Mouse (Mus musculus) heart, embryonic 13.5 days (tissue): Measurements from ENCODE around the gene Endod1. TPM values are rescaled to one million over a fixed set of nuclear protein-coding genes. Genes with fewer than 3 reads are reported as not detected.

ENCODE experiments used
- ATAC-seq: fragments of 200-750 bp; cut with Nextera tagmentation; 2 replicates; pipeline ENCODE4 v1.8.0; 2017; ENCODE audit warnings: moderate TSS enrichment; ENCODE audit not compliant: insufficient number of reproducible peaks, low FRiP score, low TSS enrichment; ENCODE audit errors: extremely low read depth
- H3K27ac ChIP-seq: fragments of 300-500 bp; sonication (generic); replicated peaks from 2 replicates; pipeline ENCODE4 v1.5.1; 2015; ENCODE audit warnings: moderate library complexity, mild to moderate bottlenecking, inconsistent platforms
- H3K27me3 ChIP-seq: fragments of 300-500 bp; sonication (generic); replicated peaks from 2 replicates; pipeline ENCODE4 v1.6.1; 2015; ENCODE audit warnings: mild to moderate bottlenecking, inconsistent platforms
- H3K36me3 ChIP-seq: fragments of 300-500 bp; sonication (generic); 2 replicates; pipeline ENCODE4 v1.6.1; 2015; ENCODE audit warnings: mild to moderate bottlenecking, inconsistent platforms
- H3K4me1 ChIP-seq: fragments of 300-500 bp; sonication (generic); 2 replicates; pipeline ENCODE4 v1.6.1; 2015; ENCODE audit warnings: inconsistent platforms
- H3K4me2 ChIP-seq: fragments of 300-500 bp; sonication (generic); 2 replicates; pipeline ENCODE4 v1.6.1; 2015; ENCODE audit warnings: inconsistent platforms, mild to moderate bottlenecking, moderate library complexity
- H3K4me3 ChIP-seq: fragments of 300-500 bp; sonication (generic); 2 replicates; pipeline ENCODE4 v1.5.1; 2015; ENCODE audit warnings: moderate library complexity, mild to moderate bottlenecking, inconsistent platforms
- H3K9ac ChIP-seq: fragments of 300-500 bp; sonication (generic); 2 replicates; pipeline ENCODE4 v1.6.1; 2015; ENCODE audit warnings: inconsistent platforms, mild to moderate bottlenecking, moderate library complexity
- H3K9me3 ChIP-seq: fragments of 300-500 bp; sonication (generic); 2 replicates; pipeline ENCODE4 v1.6.1; 2016; ENCODE audit warnings: inconsistent platforms
- WGBS: fragments of 180-500 bp; shearing (Covaris S2); methylation state at CpG from one replicate; pipeline ENCODE4 v1.1.7; 2015; ENCODE audit warnings: mixed read lengths; 5-methylcytosine and 5-hydroxymethylcytosine counted together
- polyA plus RNA-seq: library from polyadenylated mRNA; unstranded; fragments of >200 nt; fragmentation: Nextera tagmentation; extraction: Ambion mirVana; gene quantifications from 2 replicates; pipeline ENCODE4 v1.2.1, GENCODE M21; 2015

The Endod1 gene
- polyA plus RNA-seq, 1 experiment from 2014 or later: 7.5 TPM

DNA sequence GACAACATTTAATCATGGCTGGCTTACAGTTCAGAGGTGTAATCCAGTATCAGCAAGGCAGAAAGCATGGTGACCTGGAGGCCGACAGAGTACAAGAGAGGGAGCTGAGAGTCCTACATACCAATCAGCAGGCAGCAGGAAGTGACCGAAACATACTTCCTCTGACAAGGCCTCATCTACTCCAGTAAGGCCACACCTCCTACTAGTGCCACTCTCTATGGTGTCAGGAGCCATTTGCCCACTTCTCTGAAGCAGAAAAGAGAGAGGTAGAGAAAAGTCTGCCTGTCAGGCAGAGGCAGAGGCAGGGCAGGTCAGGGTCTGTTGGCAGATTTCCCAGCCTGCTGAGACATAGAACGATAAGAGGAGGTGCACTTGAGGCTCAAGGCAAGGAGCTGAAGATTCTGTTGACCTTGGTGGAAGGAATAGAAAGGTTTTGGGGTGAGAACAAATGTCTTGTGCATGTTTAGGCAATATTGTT is 10.6 kb upstream of the Endod1 start:
- no peaks in the 10 kb centered on the region for H3K4me1 ChIP-seq
- 62% methylated on average over 3 of the region's 3 CpGs for WGBS
- no peak for ATAC-seq
- no peak overlapping the region for H3K4me3 ChIP-seq
- H3K9me3 ChIP-seq: no peaks in the 10 kb centered on the region
- H3K27me3 ChIP-seq: no peaks in the 10 kb centered on the region
- H3K9ac ChIP-seq: no peak overlapping the region
- no peaks in the 10 kb centered on the region for H3K36me3 ChIP-seq
- no peak overlapping the region for H3K4me2 ChIP-seq
- H3K27ac ChIP-seq: no peak overlapping the region

DNA sequence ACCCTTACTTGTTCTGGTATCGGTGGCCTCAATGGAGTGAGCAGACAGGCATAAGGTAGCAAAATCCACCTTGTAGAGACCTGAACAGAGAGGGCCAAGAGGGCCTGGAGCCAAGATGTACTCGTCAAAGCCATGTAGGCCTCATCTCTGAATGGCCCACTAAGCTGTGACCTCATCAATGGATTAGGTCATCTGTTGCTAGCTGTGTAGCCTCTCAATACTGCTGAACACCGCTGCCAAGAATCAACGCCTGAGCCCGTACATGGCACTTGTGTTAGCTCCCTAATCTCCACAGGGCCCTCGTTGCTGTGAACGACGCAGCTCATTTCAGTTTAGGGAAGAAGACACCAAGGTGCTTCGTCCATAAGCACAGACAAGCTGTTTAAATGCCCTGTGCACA is 10.0 kb upstream of the Endod1 start:
- Histone ChIP-seq H3K4me2 (no peak overlapping the region), H3K36me3 (no peaks in the 10 kb centered on the region), H3K27ac (no peak overlapping the region), H3K4me3 (no peak overlapping the region), H3K9me3 (no peaks in the 10 kb centered on the region), H3K9ac (no peak overlapping the region), H3K27me3 (no peaks in the 10 kb centered on the region), H3K4me1 (no peaks in the 10 kb centered on the region)
- no peak for ATAC-seq
- 79% methylated on average over 9 of the region's 9 CpGs for WGBS

DNA sequence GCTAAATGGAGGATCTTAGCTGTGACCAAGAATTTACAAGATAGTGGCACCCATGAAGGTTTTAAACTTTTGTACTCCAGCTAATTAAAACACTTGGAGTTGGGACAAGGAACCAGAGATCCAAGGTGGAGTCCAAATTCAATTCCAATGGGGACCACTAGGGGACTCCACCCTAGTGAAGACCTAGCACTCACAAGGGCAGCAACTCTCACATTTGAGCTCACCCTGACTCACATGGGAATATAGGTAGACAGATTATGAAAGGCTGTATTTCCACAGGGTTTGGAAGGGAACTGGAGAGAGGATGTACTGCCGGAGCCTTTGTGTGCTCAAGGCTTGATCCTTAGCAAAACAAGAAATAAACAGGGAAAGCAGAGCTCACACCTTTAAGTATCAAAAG is 9.0 kb upstream of the Endod1 start:
- Histone ChIP-seq H3K4me1 (no peaks in the 10 kb centered on the region), H3K9ac (no peak overlapping the region), H3K27ac (no peak overlapping the region), H3K9me3 (no peaks in the 10 kb centered on the region), H3K27me3 (no peaks in the 10 kb centered on the region), H3K4me3 (no peak overlapping the region), H3K4me2 (no peak overlapping the region), H3K36me3 (no peaks in the 10 kb centered on the region)
- WGBS: 90% methylated on average over 1 of the region's 1 CpGs
- ATAC-seq: no peak

DNA sequence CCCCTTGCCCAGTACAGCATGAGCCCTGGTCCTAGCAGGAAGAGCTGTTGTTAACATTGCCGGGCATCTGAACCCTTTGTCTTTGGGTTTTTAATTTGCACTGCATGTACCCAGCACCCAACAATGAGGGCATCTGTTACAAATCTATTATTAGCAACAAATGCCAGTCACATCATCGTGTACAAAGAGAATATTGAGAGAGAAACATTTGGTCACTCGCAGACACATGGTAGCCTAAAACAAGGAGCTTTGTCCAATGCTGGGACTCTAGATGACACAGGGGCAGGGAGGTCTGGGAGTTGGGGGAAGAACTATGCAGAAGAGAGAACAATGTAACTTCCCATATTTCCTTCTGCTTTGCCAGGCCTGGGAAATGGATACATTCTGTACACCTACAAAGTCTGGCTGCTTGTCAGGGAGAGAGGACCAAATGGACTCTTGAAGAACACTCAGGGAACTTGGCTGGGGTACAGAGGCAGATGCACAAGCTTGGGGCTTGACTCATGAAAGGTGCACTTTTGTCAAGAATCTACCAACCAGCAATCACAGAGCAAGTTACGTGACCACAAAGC is 7.8 kb upstream of the Endod1 start:
- H3K4me3 ChIP-seq: no peak overlapping the region
- H3K9ac ChIP-seq: no peak overlapping the region
- H3K9me3 ChIP-seq: no peaks in the 10 kb centered on the region
- 62% methylated on average over 4 of the region's 4 CpGs for WGBS
- no peaks in the 10 kb centered on the region for H3K27me3 ChIP-seq
- no peak overlapping the region for H3K27ac ChIP-seq
- no peak for ATAC-seq
- H3K36me3 ChIP-seq: no peaks in the 10 kb centered on the region
- H3K4me2 ChIP-seq: no peak overlapping the region
- no peaks in the 10 kb centered on the region for H3K4me1 ChIP-seq

DNA sequence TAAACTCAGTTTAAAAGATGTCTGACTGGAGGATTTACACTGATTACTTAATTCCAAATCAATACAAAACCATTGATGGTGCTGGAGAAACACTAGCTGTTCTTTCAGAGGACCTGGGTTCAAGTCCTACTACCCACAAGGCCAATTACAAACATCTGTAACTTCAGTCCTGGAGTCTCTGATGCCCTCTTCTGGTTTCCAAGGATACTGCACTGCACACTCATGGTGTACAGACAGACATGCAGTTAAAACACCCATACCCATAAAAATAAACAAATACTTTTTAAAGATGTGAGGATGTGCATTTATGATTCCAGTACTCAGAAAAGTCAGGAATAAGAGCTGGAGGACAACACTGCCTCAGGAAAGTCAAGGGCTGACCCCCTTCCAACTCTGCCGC is 6.7 kb upstream of the Endod1 start:
- Histone ChIP-seq H3K4me3 (no peak overlapping the region), H3K27me3 (no peaks in the 10 kb centered on the region), H3K36me3 (no peaks in the 10 kb centered on the region), H3K4me2 (no peak overlapping the region), H3K4me1 (no peaks in the 10 kb centered on the region), H3K9ac (no peak overlapping the region), H3K9me3 (no peaks in the 10 kb centered on the region), H3K27ac (no peak overlapping the region)
- WGBS: 82% methylated on average over 1 of the region's 1 CpGs
- ATAC-seq: no peak

DNA sequence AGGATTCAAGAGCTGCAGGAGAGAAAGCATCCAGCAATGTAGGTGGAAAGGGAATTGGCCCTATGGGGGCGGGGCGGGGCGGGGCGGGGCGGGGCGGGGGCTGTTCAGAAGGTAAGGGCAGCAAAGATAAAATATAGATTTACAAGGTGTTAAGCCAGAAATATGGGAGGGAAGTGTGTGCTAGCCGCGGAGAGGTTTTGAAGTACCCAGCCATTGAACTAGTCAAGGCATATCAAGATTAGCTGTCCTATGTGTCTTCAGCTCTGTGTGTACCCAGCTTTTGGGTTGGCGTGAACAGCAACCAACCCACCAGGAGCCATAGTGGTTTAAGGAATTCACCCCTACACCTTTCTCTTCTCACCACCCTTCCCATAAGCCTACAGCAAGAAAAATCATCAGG is 5.5 kb upstream of the Endod1 start:
- Histone ChIP-seq H3K27ac (no peak overlapping the region), H3K9ac (no peak overlapping the region), H3K4me3 (no peak overlapping the region), H3K4me1 (peaks cover 6% of the 10 kb centered on the region), H3K27me3 (no peaks in the 10 kb centered on the region), H3K9me3 (no peaks in the 10 kb centered on the region), H3K4me2 (no peak overlapping the region), H3K36me3 (no peaks in the 10 kb centered on the region)
- 73% methylated on average over 8 of the region's 9 CpGs for WGBS
- no peak for ATAC-seq

DNA sequence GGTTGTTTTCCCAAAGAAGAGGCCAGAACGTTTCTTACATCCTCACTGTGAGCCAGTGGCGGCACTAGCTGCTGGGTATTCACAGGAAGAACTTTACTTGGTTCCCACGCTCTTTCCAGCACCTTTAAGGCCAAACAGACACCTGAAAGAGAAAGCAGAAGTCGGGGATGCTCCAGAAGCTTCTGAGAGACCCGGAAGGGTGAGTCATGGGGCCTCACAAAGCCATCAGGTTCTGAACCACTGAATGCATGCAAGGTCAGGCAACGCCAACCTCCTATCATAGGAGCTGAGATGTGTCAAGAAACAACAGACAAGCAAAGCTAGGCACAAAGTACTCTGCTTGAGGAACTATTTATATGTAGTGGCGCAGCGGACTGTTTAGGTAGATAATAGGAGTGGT is 4.4 kb upstream of the Endod1 start:
- Histone ChIP-seq H3K4me2 (no peak overlapping the region), H3K27ac (no peak overlapping the region), H3K9me3 (no peaks in the 10 kb centered on the region), H3K9ac (no peak overlapping the region), H3K4me3 (no peak overlapping the region), H3K4me1 (peaks cover 11% of the 10 kb centered on the region), H3K27me3 (no peaks in the 10 kb centered on the region), H3K36me3 (no peaks in the 10 kb centered on the region)
- ATAC-seq: no peak
- 79% methylated on average over 8 of the region's 8 CpGs for WGBS

DNA sequence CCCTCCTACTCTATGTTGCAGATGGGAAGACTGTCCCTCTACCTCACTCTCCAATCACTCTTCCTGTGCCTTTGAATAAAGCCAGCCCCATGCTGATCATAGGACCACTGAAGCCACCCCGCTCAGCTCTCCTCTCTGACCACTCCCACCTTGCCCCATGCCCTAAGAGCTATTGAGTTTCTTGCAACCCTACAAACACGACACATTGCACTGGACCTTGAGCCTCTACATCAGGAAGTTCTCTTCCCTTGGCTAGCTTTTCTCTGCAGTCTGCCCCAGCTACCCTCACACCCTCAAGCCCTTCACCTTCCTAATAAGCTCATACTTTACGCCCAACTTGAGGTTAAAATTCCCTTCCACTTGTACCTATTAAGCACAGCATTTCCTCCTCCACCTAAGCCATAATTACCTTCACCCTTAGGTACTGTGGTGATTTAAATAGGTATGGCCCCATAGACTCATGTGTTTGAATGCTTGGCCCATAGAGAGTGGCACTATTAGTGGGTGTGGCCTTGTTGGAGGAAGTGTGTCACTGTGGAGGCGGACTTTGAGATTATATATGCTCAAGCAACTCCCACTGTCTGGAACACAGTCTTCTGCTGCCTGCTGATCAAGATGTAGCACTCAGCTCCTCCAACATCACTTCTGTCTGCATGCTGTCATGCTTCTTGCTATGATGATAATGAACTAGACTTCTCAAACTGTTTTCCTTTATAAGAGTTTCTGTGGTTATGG is 2.0 kb upstream of the Endod1 start:
- Histone ChIP-seq H3K27ac (no peak overlapping the region), H3K36me3 (no peaks in the 10 kb centered on the region), H3K9ac (no peak overlapping the region), H3K4me3 (no peak overlapping the region), H3K4me1 (peaks cover 22% of the 10 kb centered on the region), H3K9me3 (no peaks in the 10 kb centered on the region), H3K27me3 (peaks cover 4% of the 10 kb centered on the region; the same call in 1 of the 2 replicates), H3K4me2 (no peak overlapping the region)
- 85% methylated on average over 4 of the region's 4 CpGs for WGBS
- no peak for ATAC-seq

DNA sequence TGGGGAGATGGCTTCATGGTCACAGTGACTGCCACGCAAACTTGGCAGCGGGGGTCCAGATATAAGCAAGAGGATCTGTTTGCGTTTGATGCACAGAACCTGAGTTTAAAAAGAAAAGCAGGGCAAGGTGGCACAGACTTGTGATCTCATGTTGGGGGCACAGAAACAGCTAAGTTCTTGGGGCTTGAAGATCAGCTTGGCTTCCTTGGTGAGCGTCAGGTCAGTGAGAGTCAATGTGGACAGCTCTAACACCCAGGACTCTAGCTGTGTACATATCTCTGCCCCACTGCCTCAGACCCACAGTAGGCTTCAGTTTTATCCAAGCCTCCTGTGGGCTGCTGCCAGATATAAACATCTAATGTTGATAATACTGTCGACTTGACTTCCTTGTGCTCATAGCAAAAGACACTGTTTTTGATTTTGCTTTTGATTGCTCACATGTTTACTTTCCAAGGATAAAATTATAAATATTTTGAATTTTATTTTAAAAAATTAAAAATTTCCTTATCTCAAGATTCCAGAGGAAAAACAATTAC is 1.0 kb upstream of the Endod1 start:
- Histone ChIP-seq H3K9me3 (no peaks in the 10 kb centered on the region), H3K4me1 (peaks cover 22% of the 10 kb centered on the region), H3K4me3 (0 out of 2 replicates have a peak overlapping the region, but pooled peaks have one; percentile 70), H3K4me2 (peak overlapping the region; percentile 97), H3K36me3 (no peaks in the 10 kb centered on the region), H3K27ac (no peak overlapping the region), H3K27me3 (peaks cover 4% of the 10 kb centered on the region; the same call in 1 of the 2 replicates), H3K9ac (0 out of 2 replicates have a peak overlapping the region, but pooled peaks have one; percentile 5)
- WGBS: 64% methylated on average over 5 of the region's 5 CpGs
- ATAC-seq: no peak

DNA sequence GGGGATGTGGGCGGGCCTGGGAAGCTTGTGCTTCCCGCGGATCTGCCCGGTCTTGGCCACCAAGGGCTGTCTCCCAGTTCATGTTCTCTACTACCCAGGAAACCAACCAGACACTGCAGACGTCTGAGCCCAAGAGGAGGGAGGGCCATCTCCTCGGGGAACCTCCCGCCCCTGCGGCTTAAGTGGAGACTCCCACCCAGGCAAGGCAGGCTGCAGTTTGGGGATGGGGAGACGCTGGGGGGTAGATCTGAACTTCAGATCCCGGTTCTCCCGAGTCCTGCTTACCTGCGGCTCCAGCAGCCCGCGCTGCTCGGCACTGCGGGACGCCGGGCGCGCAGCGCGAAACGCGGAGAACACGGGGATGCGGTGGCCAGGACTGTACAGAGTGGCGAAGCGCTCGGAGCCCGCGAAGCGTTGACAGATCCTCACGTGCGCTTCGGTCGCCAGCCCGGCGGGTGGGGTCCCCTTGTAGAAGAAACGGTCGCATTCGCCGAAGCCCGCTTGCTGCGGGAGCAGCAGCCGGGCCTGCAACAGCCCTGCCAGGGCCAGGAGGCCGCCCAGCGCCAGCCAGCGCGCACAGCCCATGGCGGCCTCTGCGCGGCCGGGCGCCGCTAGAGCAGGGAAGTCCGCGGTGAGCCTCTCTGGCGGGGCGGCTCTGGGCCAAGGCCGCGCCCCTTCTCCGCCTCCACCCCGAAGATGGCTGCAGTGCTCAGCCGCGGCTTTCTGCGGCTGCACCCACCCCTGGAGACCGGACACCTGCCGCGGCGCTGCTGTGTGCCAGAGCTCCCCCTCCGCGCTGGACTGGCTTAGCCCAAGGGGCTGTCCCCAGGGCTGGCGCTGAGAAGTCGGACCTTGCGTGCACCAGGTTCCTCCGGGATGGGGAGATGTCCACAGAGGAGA is 671 bp downstream of the Endod1 start:
- Histone ChIP-seq H3K27ac (peak overlapping the region; percentile 77), H3K4me1 (peaks cover 22% of the 10 kb centered on the region), H3K4me3 (peak overlapping the region; percentile 70), H3K27me3 (peaks cover 4% of the 10 kb centered on the region; the same call in 1 of the 2 replicates), H3K4me2 (peak overlapping the region; percentile 97), H3K9ac (peak overlapping the region; percentile 86), H3K9me3 (no peaks in the 10 kb centered on the region), H3K36me3 (no peaks in the 10 kb centered on the region)
- WGBS: 1% methylated on average over 76 of the region's 76 CpGs
- ATAC-seq: peak; percentile 89

DNA sequence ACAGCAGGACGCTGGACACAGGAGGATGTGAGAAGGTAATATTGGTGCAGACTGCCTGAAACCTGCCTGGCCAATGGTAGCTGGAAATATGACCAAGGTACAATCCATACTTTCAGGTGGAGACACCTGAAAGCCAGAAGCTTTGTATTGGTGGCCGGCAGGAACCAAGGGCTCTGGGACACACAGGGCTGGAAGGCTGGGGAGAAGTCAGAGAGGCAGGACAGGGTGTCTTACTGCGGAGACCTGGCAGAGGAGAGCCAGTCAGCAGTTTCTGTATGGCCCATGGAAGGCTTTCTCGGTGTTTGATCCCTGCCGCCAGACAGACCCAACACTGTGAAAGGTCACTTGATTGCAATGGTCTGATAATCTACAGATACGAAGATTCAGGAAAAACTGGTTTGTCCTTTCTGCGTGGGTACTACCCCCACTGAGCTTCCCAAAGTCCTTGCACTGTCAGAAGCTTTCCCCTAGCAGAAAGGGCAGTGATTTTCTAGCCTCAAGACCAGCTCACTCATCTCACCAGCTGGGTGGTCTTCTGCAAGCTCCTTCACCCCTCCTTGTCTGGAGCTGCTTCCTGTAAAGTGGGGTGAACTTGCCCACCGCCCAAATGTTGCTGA is 1.4 kb downstream of the Endod1 start:
- peak overlapping the region; percentile 70 for H3K4me3 ChIP-seq
- H3K4me2 ChIP-seq: peak overlapping the region; percentile 97
- ATAC-seq: no peak
- H3K27me3 ChIP-seq: peaks cover 4% of the 10 kb centered on the region; the same call in 1 of the 2 replicates
- H3K27ac ChIP-seq: peak overlapping the region; percentile 77; the same call in 1 of the 2 replicates
- H3K4me1 ChIP-seq: peaks cover 22% of the 10 kb centered on the region
- WGBS: 32% methylated on average over 8 of the region's 8 CpGs
- H3K9me3 ChIP-seq: no peaks in the 10 kb centered on the region
- peak overlapping the region; percentile 86 for H3K9ac ChIP-seq
- no peaks in the 10 kb centered on the region for H3K36me3 ChIP-seq
